Mouse (Mus musculus) brain, embryonic 14.5 days (tissue): ENCODE measurements around the gene Wdr83os. TPM values are rescaled to one million over a fixed set of nuclear protein-coding genes. Genes with fewer than 3 reads are reported as not detected.

ENCODE experiments used
- DNase-seq: peaks from one replicate; pipeline ENCODE4 v3.0.0-alpha.2; 2011; ENCODE audit warnings: low read depth
- CTCF ChIP-seq: fragments of 200-500 bp; IDR thresholded peaks from 2 replicates; pipeline ENCODE4 v1.5.1; 2012; ENCODE audit warnings: inconsistent platforms, mild to moderate bottlenecking, moderate library complexity, borderline replicate concordance; ENCODE audit not compliant: insufficient read depth, insufficient read length; ENCODE audit errors: extremely low read depth
- POLR2A ChIP-seq: fragments of 200-500 bp; IDR thresholded peaks from 2 replicates; pipeline ENCODE4 v1.6.1; 2012; ENCODE audit warnings: mild to moderate bottlenecking, inconsistent platforms, borderline replicate concordance; ENCODE audit not compliant: poor library complexity, insufficient read depth, insufficient read length, severe bottlenecking; ENCODE audit errors: extremely low read depth
- polyA plus RNA-seq: library from polyadenylated mRNA; depleted of rRNA; stranded (reverse); fragments of >200 nt; gene quantifications from 2 replicates; pipeline ENCODE4 v1.2.3, GENCODE M21; 2012; rRNA removed

Gene Wdr83os
- 124 and 140 TPM in 2 replicates for polyA plus RNA-seq

- DNase-seq: peak; percentile 93
These were observed at the start of gene Wdr83os for GRCm38 (mm10) chr8:85080532-85081215. Gene Wdr83os, plus strand, starts transcription at chr8:85080740.

GRCm38 (mm10) chr8:85032622-85033311 is 47.8 kb upstream of the Wdr83os start:
- TF ChIP-seq CTCF (no peak), POLR2A (no peak)
- DNase-seq: no peak

More at GRCm38 (mm10) chr8:85080532-85081215, at the start of gene Wdr83os:
- TF ChIP-seq POLR2A (no peak), CTCF (no peak)

- DNase-seq: no peak
- TF ChIP-seq CTCF: no peak
- no peak for TF ChIP-seq POLR2A
These were observed 46.7 kb upstream of the Wdr83os start for GRCm38 (mm10) chr8:85033867-85034266.

- TF ChIP-seq CTCF: no peak
- TF ChIP-seq POLR2A: no peak
- peak; percentile 92 for DNase-seq
These were observed 45.8 kb upstream of the Wdr83os start for GRCm38 (mm10) chr8:85034764-85035163.

GRCm38 (mm10) chr8:85035165-85035727 is 45.3 kb upstream of the Wdr83os start:
- DNase-seq: no peak
- TF ChIP-seq CTCF: no peak

GRCm38 (mm10) chr8:85035728-85036310 is 44.7 kb upstream of the Wdr83os start:
- TF ChIP-seq POLR2A (no peak), CTCF (no peak)
- DNase-seq: peak; percentile 36

GRCm38 (mm10) chr8:85036381-85036717 is 44.2 kb upstream of the Wdr83os start:
- no peak for DNase-seq
- no peak for TF ChIP-seq POLR2A
- no peak for TF ChIP-seq CTCF

- TF ChIP-seq POLR2A (0 out of 2 replicates have a peak, but pooled peaks have one; percentile 8), CTCF (no peak)
- DNase-seq: peak; percentile 99
These were observed 43.7 kb upstream of the Wdr83os start, which contains the start of gene Tnpo2 for GRCm38 (mm10) chr8:85036718-85037365. Gene Tnpo2, plus strand, starts transcription at chr8:85036915.

GRCm38 (mm10) chr8:85037366-85037680 is 43.2 kb upstream of the Wdr83os start:
- DNase-seq: peak; percentile 81

GRCm38 (mm10) chr8:85037681-85038531 is 42.6 kb upstream of the Wdr83os start:
- peak; percentile 54 for DNase-seq
- TF ChIP-seq CTCF: no peak
- no peak for TF ChIP-seq POLR2A

More at GRCm38 (mm10) chr8:85037366-85037680, 43.2 kb upstream of the Wdr83os start:
- 0 out of 2 replicates have a peak, but pooled peaks have one; percentile 0 for TF ChIP-seq POLR2A
- TF ChIP-seq CTCF: no peak

- TF ChIP-seq POLR2A: no peak
- TF ChIP-seq CTCF: no peak
- DNase-seq: no peak
These were observed 36.9 kb upstream of the Wdr83os start for GRCm38 (mm10) chr8:85043619-85044018.
